Mouse (Mus musculus) limb, embryonic 14.5 days (tissue): ENCODE results near the gene Arid4a. TPM values are rescaled to one million over a fixed set of nuclear protein-coding genes. Genes with fewer than 3 reads are reported as not detected.

Source experiments
- ATAC-seq: fragments of 200-750 bp; cut with Nextera tagmentation; 2 replicates; pipeline ENCODE4 v1.8.0; 2017; ENCODE audit warnings: low read depth, moderate number of reproducible peaks, moderate TSS enrichment; ENCODE audit not compliant: low FRiP score
- DNase-seq: peaks from one replicate; pipeline ENCODE4 v3.0.0-alpha.2; 2015; ENCODE audit warnings: low spot score
- H3K27ac ChIP-seq: fragments of 300-500 bp; sonication (generic); replicated peaks from 2 replicates; pipeline ENCODE4 v1.5.1; 2014; ENCODE audit warnings: low read depth, mild to moderate bottlenecking, low read length, moderate library complexity, mixed read lengths
- H3K27me3 ChIP-seq: fragments of 300-500 bp; sonication (generic); 2 replicates; pipeline ENCODE4 v1.6.1; 2014; ENCODE audit warnings: low read length, mixed read lengths; ENCODE audit not compliant: control insufficient read depth, insufficient read depth
- H3K36me3 ChIP-seq: fragments of 300-500 bp; sonication (generic); 2 replicates; pipeline ENCODE4 v1.6.1; 2014; ENCODE audit warnings: mild to moderate bottlenecking, low read length, moderate library complexity, mixed read lengths; ENCODE audit not compliant: control insufficient read depth, insufficient read depth
- H3K4me1 ChIP-seq: fragments of 300-500 bp; sonication (generic); 2 replicates; pipeline ENCODE4 v1.6.1; 2014; ENCODE audit warnings: antibody characterized with exemption, low read length, mixed read lengths; ENCODE audit not compliant: control insufficient read depth, insufficient read depth
- H3K4me2 ChIP-seq: fragments of 300-500 bp; sonication (generic); replicated peaks from 2 replicates; pipeline ENCODE4 v1.6.1; 2014; ENCODE audit warnings: low read depth, mild to moderate bottlenecking, low read length, moderate library complexity; ENCODE audit not compliant: severe bottlenecking
- H3K4me3 ChIP-seq: fragments of 300-500 bp; sonication (generic); replicated peaks from 2 replicates; pipeline ENCODE4 v1.5.1; 2014; ENCODE audit warnings: low read length
- H3K9ac ChIP-seq: fragments of 300-500 bp; sonication (generic); 2 replicates; pipeline ENCODE4 v1.6.1; 2014; ENCODE audit warnings: mild to moderate bottlenecking, low read depth, low read length, moderate library complexity; ENCODE audit not compliant: severe bottlenecking
- H3K9me3 ChIP-seq: fragments of 300-500 bp; sonication (generic); 2 replicates; pipeline ENCODE4 v1.6.1; 2016; ENCODE audit warnings: low read length; ENCODE audit not compliant: control insufficient read depth
- POLR2A ChIP-seq: fragments of 200-500 bp; IDR thresholded peaks from 2 replicates; pipeline ENCODE4 v1.8.0; 2012; ENCODE audit warnings: inconsistent platforms, mild to moderate bottlenecking, moderate library complexity, borderline replicate concordance; ENCODE audit not compliant: insufficient read depth, insufficient read length; ENCODE audit errors: extremely low read depth
- WGBS: fragments of 180-500 bp; shearing (Covaris S2); extraction: QIAGEN DNeasy Blood & Tissue Kit; methylation state at CpG from one replicate; pipeline ENCODE4 v1.1.7; 2014; 5-methylcytosine and 5-hydroxymethylcytosine counted together
- polyA plus RNA-seq, 2 experiments: library from polyadenylated mRNA; depleted of rRNA in 1 of 2; stranded (reverse) in 1 of 2; unstranded in 1 of 2; fragments of >200 nt; fragmentation: Nextera tagmentation in 1 of 2; extraction: Ambion mirVana in 1 of 2; gene quantifications; 2 replicates each; pipeline versions ENCODE4 v1.2.1 to v1.2.3; 2012 to 2014

Arid4a gene
- polyA plus RNA-seq, 2 experiments = 11.7 to 32.2 TPM

- H3K9me3 ChIP-seq = no peaks in the 10 kb centered on the region
- H3K27ac ChIP-seq = 0 out of 2 replicates have a peak overlapping the region, but pooled peaks have one; percentile 1
- H3K36me3 ChIP-seq = peaks cover 46% of the 10 kb centered on the region
- H3K4me2 ChIP-seq = no peak overlapping the region
- H3K27me3 ChIP-seq = no peaks in the 10 kb centered on the region
- peaks cover 6% of the 10 kb centered on the region for H3K4me1 ChIP-seq
- ATAC-seq = no peak
- WGBS = 69% methylated on average over 6 of the region's 6 CpGs
- no peak overlapping the region; the same call in 1 of the 2 replicates for H3K9ac ChIP-seq
- no peak for TF ChIP-seq POLR2A
- DNase-seq = no peak
- no peak overlapping the region for H3K4me3 ChIP-seq
Measured at GRCm38 (mm10) chr12:71001456-71001855, 14.3 kb upstream of the Arid4a start.

- WGBS = 90% methylated on average over 5 of the region's 6 CpGs
- H3K4me3 ChIP-seq = no peak overlapping the region
- no peak overlapping the region for H3K27ac ChIP-seq
- H3K9me3 ChIP-seq = no peaks in the 10 kb centered on the region
- DNase-seq = no peak
- H3K27me3 ChIP-seq = no peaks in the 10 kb centered on the region
- H3K9ac ChIP-seq = no peak overlapping the region
- no peak overlapping the region for H3K4me2 ChIP-seq
- TF ChIP-seq POLR2A = no peak
- peaks cover 6% of the 10 kb centered on the region for H3K4me1 ChIP-seq
- no peak for ATAC-seq
- H3K36me3 ChIP-seq = peaks cover 60% of the 10 kb centered on the region
Measured at GRCm38 (mm10) chr12:71003760-71004426, 11.9 kb upstream of the Arid4a start.

- Histone ChIP-seq H3K27ac (no peak overlapping the region), H3K4me3 (no peak overlapping the region), H3K4me1 (no peaks in the 10 kb centered on the region), H3K9me3 (no peaks in the 10 kb centered on the region), H3K36me3 (peaks cover 65% of the 10 kb centered on the region), H3K9ac (no peak overlapping the region), H3K27me3 (no peaks in the 10 kb centered on the region), H3K4me2 (no peak overlapping the region)
- WGBS = 98% methylated on average over 6 of the region's 6 CpGs
- no peak for ATAC-seq
- no peak for DNase-seq
- no peak for TF ChIP-seq POLR2A
Measured at GRCm38 (mm10) chr12:71006141-71006540, 9.6 kb upstream of the Arid4a start.

- WGBS = 89% methylated on average over 7 of the region's 7 CpGs
- Histone ChIP-seq H3K27me3 (no peaks in the 10 kb centered on the region), H3K4me1 (no peaks in the 10 kb centered on the region), H3K9me3 (no peaks in the 10 kb centered on the region), H3K4me3 (no peak overlapping the region), H3K9ac (no peak overlapping the region), H3K4me2 (no peak overlapping the region), H3K27ac (no peak overlapping the region), H3K36me3 (peaks cover 65% of the 10 kb centered on the region)
- DNase-seq (no peak), ATAC-seq (no peak)
- TF ChIP-seq POLR2A = no peak
Measured at GRCm38 (mm10) chr12:71006901-71007300, 8.9 kb upstream of the Arid4a start.

GRCm38 (mm10) chr12:71009769-71010168 lies 6.0 kb upstream of the Arid4a start:
- WGBS = 48% methylated on average over 4 of the region's 4 CpGs
- Histone ChIP-seq H3K9ac (no peak overlapping the region), H3K9me3 (no peaks in the 10 kb centered on the region), H3K4me2 (no peak overlapping the region), H3K4me3 (no peak overlapping the region), H3K27me3 (no peaks in the 10 kb centered on the region), H3K4me1 (peaks cover 10% of the 10 kb centered on the region), H3K36me3 (peaks cover 71% of the 10 kb centered on the region), H3K27ac (no peak overlapping the region)
- TF ChIP-seq POLR2A = no peak
- ATAC-seq (no peak), DNase-seq (no peak)

GRCm38 (mm10) chr12:71014845-71015362 lies 886 bp upstream of the Arid4a start:
- Histone ChIP-seq H3K27ac (peak overlapping the region; percentile 96), H3K4me3 (peak overlapping the region; percentile 96), H3K4me1 (peaks cover 10% of the 10 kb centered on the region), H3K9me3 (no peaks in the 10 kb centered on the region), H3K4me2 (peak overlapping the region; percentile 83), H3K36me3 (peaks cover 31% of the 10 kb centered on the region), H3K9ac (peak overlapping the region; percentile 77), H3K27me3 (no peaks in the 10 kb centered on the region)
- WGBS = 1% methylated on average over 21 of the region's 32 CpGs
- DNase-seq (no peak), ATAC-seq (peak; percentile 69)
- TF ChIP-seq POLR2A = no peak
